10 mouse cellular contexts compared by ENCODE assay signal in genomic region chr12:98884515-98884914, GRCm38 (mm10). TPM values are rescaled to one million over a fixed set of nuclear protein-coding genes. Genes with fewer than 3 reads are reported as not detected.
DNase-seq lines count a peak whose midpoint lies in the region; ATAC-seq and TF ChIP-seq lines count a peak whose summit lies in the region.
"Had no signal": no experiment of that assay in that cellular context is flagged by ENCODE, and none has a peak within 500 bp of the region (broad histone marks: within the 10 kb centered on the region; RNA-seq: fewer than 3 reads in every experiment).

No protein-coding gene starts in this region.

- H3K4me2 ChIP-seq in hindbrain, embryonic 11.5 days (replicated peaks; ENCODE audit: low read depth, low read length), result no peak overlapping the region
- H3K4me2 ChIP-seq in midbrain, postnatal 0 days (ENCODE audit: low read depth, low read length, poor library complexity, severe bottlenecking), result no peak overlapping the region
- no peak overlapping the region for H3K4me2 ChIP-seq in midbrain, embryonic 16.5 days (ENCODE audit: low read length)
- H3K4me2 ChIP-seq: embryonic facial prominence, embryonic 12.5 days; kidney, embryonic 15.5 days had no signal

- no peak for ATAC-seq in hindbrain, embryonic 11.5 days (ENCODE audit: low FRiP score)
- no peak for ATAC-seq in midbrain, postnatal 0 days (ENCODE audit: low FRiP score)
- ATAC-seq in midbrain, embryonic 16.5 days, result no peak

- DNase-seq in hindbrain, embryonic 11.5 days (ENCODE audit: low spot score), result peak; percentile 26
- no peak for DNase-seq in hindbrain, embryonic 10.5 days (ENCODE audit: low spot score)
- DNase-seq in midbrain, postnatal 0 days (ENCODE audit: low spot score), result peak; percentile 62
- peak; percentile 60 for DNase-seq in embryo, embryonic 10.5 days (ENCODE audit: low spot score)
- no peak for DNase-seq in urinary bladder, adult 2 months (ENCODE audit: low spot score)
- DNase-seq in ovary, postnatal 36 days (ENCODE audit: low spot score), result no peak
- DNase-seq: lung, postnatal 14 days had no signal

- no peaks in the 10 kb centered on the region for H3K9me3 ChIP-seq in hindbrain, embryonic 11.5 days (ENCODE audit: control insufficient read depth, low read length)
- H3K9me3 ChIP-seq in hindbrain, embryonic 10.5 days, result no peaks in the 10 kb centered on the region
- H3K9me3 ChIP-seq in midbrain, postnatal 0 days (ENCODE audit: low read length), result no peaks in the 10 kb centered on the region
- H3K9me3 ChIP-seq in midbrain, embryonic 16.5 days (replicated peaks; ENCODE audit: control insufficient read depth, low read length, poor library complexity, severe bottlenecking), result no peaks in the 10 kb centered on the region
- H3K9me3 ChIP-seq: embryonic facial prominence, embryonic 12.5 days; kidney, embryonic 15.5 days had no signal

- H3K27me3 ChIP-seq in hindbrain, embryonic 11.5 days (ENCODE audit: control insufficient read depth, insufficient read depth, low read length), result no peaks in the 10 kb centered on the region
- no peaks in the 10 kb centered on the region for H3K27me3 ChIP-seq in hindbrain, embryonic 10.5 days (ENCODE audit: insufficient read depth, poor library complexity, severe bottlenecking)
- H3K27me3 ChIP-seq in midbrain, postnatal 0 days (ENCODE audit: insufficient read depth, low read length), result no peaks in the 10 kb centered on the region
- H3K27me3 ChIP-seq in midbrain, embryonic 16.5 days (ENCODE audit: control insufficient read depth, insufficient read depth, low read depth, low read length), result no peaks in the 10 kb centered on the region
- H3K27me3 ChIP-seq: embryonic facial prominence, embryonic 12.5 days; kidney, embryonic 15.5 days had no signal

- H3K27ac ChIP-seq in hindbrain, embryonic 11.5 days (ENCODE audit: low read depth, low read length), result no peak overlapping the region
- no peak overlapping the region for H3K27ac ChIP-seq in hindbrain, embryonic 10.5 days
- no peak overlapping the region for H3K27ac ChIP-seq in midbrain, postnatal 0 days (ENCODE audit: low read depth, low read length)
- no peak overlapping the region for H3K27ac ChIP-seq in midbrain, embryonic 16.5 days (ENCODE audit: low read length)
- H3K27ac ChIP-seq: embryonic facial prominence, embryonic 12.5 days; kidney, embryonic 15.5 days had no signal

- no peak overlapping the region for H3K9ac ChIP-seq in hindbrain, embryonic 11.5 days (ENCODE audit: low read depth, low read length)
- H3K9ac ChIP-seq in midbrain, postnatal 0 days (replicated peaks; ENCODE audit: low read length, poor library complexity, severe bottlenecking), result no peak overlapping the region
- no peak overlapping the region for H3K9ac ChIP-seq in midbrain, embryonic 16.5 days (ENCODE audit: low read depth, low read length)
- H3K9ac ChIP-seq: embryonic facial prominence, embryonic 12.5 days; kidney, embryonic 15.5 days had no signal

- H3K4me3 ChIP-seq in hindbrain, embryonic 11.5 days (ENCODE audit: low read depth, low read length), result no peak overlapping the region
- no peak overlapping the region for H3K4me3 ChIP-seq in hindbrain, embryonic 10.5 days
- no peak overlapping the region for H3K4me3 ChIP-seq in midbrain, postnatal 0 days (ENCODE audit: low read depth, low read length)
- no peak overlapping the region for H3K4me3 ChIP-seq in midbrain, embryonic 16.5 days (ENCODE audit: low read depth, low read length)
- H3K4me3 ChIP-seq: embryonic facial prominence, embryonic 12.5 days; kidney, embryonic 15.5 days had no signal

- no peaks in the 10 kb centered on the region for H3K36me3 ChIP-seq in hindbrain, embryonic 11.5 days (ENCODE audit: control insufficient read depth, insufficient read depth, low read length)
- H3K36me3 ChIP-seq in hindbrain, embryonic 10.5 days, result peaks cover 17% of the 10 kb centered on the region
- no peaks in the 10 kb centered on the region for H3K36me3 ChIP-seq in midbrain, postnatal 0 days (ENCODE audit: insufficient read depth, low read length)
- no peaks in the 10 kb centered on the region; the same call in 1 of the 2 replicates for H3K36me3 ChIP-seq in midbrain, embryonic 16.5 days (ENCODE audit: control insufficient read depth, insufficient read depth, low read length)
- H3K36me3 ChIP-seq: embryonic facial prominence, embryonic 12.5 days; kidney, embryonic 15.5 days had no signal

- WGBS in hindbrain, embryonic 11.5 days, result 2% methylated on average over 1 of the region's 1 CpGs
- WGBS in hindbrain, embryonic 10.5 days, result 5% methylated on average over 1 of the region's 1 CpGs
- 7% methylated on average over 1 of the region's 1 CpGs for WGBS in midbrain, postnatal 0 days
- 6% methylated on average over 1 of the region's 1 CpGs for WGBS in midbrain, embryonic 16.5 days

- TF ChIP-seq CTCF in midbrain, postnatal 0 days (IDR thresholded peaks at IDR 0.05), result peak; percentile 61

- no peaks in the 10 kb centered on the region for H3K4me1 ChIP-seq in hindbrain, embryonic 11.5 days (replicated peaks; ENCODE audit: control insufficient read depth, insufficient read depth, low read length)
- no peaks in the 10 kb centered on the region for H3K4me1 ChIP-seq in hindbrain, embryonic 10.5 days (replicated peaks)
- H3K4me1 ChIP-seq in midbrain, postnatal 0 days (ENCODE audit: insufficient read depth, low read length), result no peaks in the 10 kb centered on the region
- H3K4me1 ChIP-seq in midbrain, embryonic 16.5 days (ENCODE audit: control insufficient read depth, insufficient read depth, low read length), result no peaks in the 10 kb centered on the region
- H3K4me1 ChIP-seq: embryonic facial prominence, embryonic 12.5 days; kidney, embryonic 15.5 days had no signal

RNA-seq across cellular contexts. Expression of gene Eml5, which starts 16.8 kb away (rescaled TPM):
- 15.8 and 21.9 TPM in 2 replicates for polyA plus RNA-seq in hindbrain, embryonic 11.5 days (2014; fragmentation: Nextera tagmentation; extraction: Ambion mirVana)
- polyA plus RNA-seq in hindbrain, embryonic 10.5 days (2016; fragmentation: Nextera tagmentation; extraction: Ambion mirVana), result 15.9 and 17.0 TPM in 2 replicates
- 28.3 and 53.3 TPM in 2 replicates for total RNA-seq in midbrain, postnatal 0 days (2014; rRNA removed)
- 9.9 and 13.4 TPM in 2 replicates for polyA plus RNA-seq in midbrain, postnatal 0 days (2015; fragmentation: Nextera tagmentation; extraction: Ambion mirVana)
- 26.2 and 26.8 TPM in 2 replicates for polyA plus RNA-seq in midbrain, embryonic 16.5 days (2015; fragmentation: Nextera tagmentation; extraction: Ambion mirVana)
- polyA plus RNA-seq in urinary bladder, adult 2 months (2012; rRNA removed), result 9.7 and 10.4 TPM in 2 replicates

RNA-seq across cellular contexts. Expression of gene Ttc8, which starts 35.9 kb away (rescaled TPM):
- 40.4 and 43.4 TPM in 2 replicates for polyA plus RNA-seq in hindbrain, embryonic 11.5 days (2014; fragmentation: Nextera tagmentation; extraction: Ambion mirVana)
- polyA plus RNA-seq in hindbrain, embryonic 10.5 days (2016; fragmentation: Nextera tagmentation; extraction: Ambion mirVana), result 37.4 and 41.2 TPM in 2 replicates
- total RNA-seq in midbrain, postnatal 0 days (2014; rRNA removed), result 22.1 and 34.3 TPM in 2 replicates
- polyA plus RNA-seq in midbrain, postnatal 0 days (2015; fragmentation: Nextera tagmentation; extraction: Ambion mirVana), result 22.1 and 23.5 TPM in 2 replicates
- polyA plus RNA-seq in midbrain, embryonic 16.5 days (2015; fragmentation: Nextera tagmentation; extraction: Ambion mirVana), result 40.9 and 41.1 TPM in 2 replicates
- 32.2 and 35.1 TPM in 2 replicates for polyA plus RNA-seq in urinary bladder, adult 2 months (2012; rRNA removed)

Comparison
In these comparisons a context has a peak if more than half of its experiments do, and no peak if none do; other contexts are left out.
1. DNase-seq: peak in hindbrain, embryonic 11.5 days (single experiment), midbrain, postnatal 0 days (single experiment) and embryo, embryonic 10.5 days (single experiment); none in hindbrain, embryonic 10.5 days (single experiment), urinary bladder, adult 2 months (single experiment) and ovary, postnatal 36 days (single experiment).